Mouse (Mus musculus) forebrain, embryonic 15.5 days (tissue): ENCODE data around the gene 2810004N23Rik. TPM values are rescaled to one million over a fixed set of nuclear protein-coding genes. Genes with fewer than 3 reads are reported as not detected.
A peak's percentile ranks its signal among the peaks of the same experiment; 100 is the strongest.

Experiments
- ATAC-seq: fragments of 200-750 bp; cut with Nextera tagmentation; replicated peaks from 2 replicates; pipeline ENCODE4 v1.8.0; 2017; ENCODE audit warnings: mild to moderate bottlenecking, moderate TSS enrichment, moderate library complexity
- H3K27ac ChIP-seq: fragments of 300-500 bp; sonication (generic); replicated peaks from 2 replicates; pipeline ENCODE4 v1.5.1; 2015; ENCODE audit warnings: mild to moderate bottlenecking, inconsistent platforms
- H3K27me3 ChIP-seq: fragments of 300-500 bp; sonication (generic); 2 replicates; pipeline ENCODE4 v1.6.1; 2015; ENCODE audit warnings: inconsistent platforms
- H3K36me3 ChIP-seq: fragments of 300-500 bp; sonication (generic); 2 replicates; pipeline ENCODE4 v1.6.1; 2015; ENCODE audit warnings: mild to moderate bottlenecking, inconsistent platforms
- H3K4me1 ChIP-seq: fragments of 300-500 bp; sonication (generic); 2 replicates; pipeline ENCODE4 v1.6.1; 2015; ENCODE audit warnings: inconsistent platforms
- H3K4me2 ChIP-seq: fragments of 300-500 bp; sonication (generic); replicated peaks from 2 replicates; pipeline ENCODE4 v1.6.1; 2015; ENCODE audit warnings: mild to moderate bottlenecking, inconsistent platforms
- H3K4me3 ChIP-seq: fragments of 300-500 bp; sonication (generic); 2 replicates; pipeline ENCODE4 v1.5.1; 2015; ENCODE audit warnings: mild to moderate bottlenecking, inconsistent platforms
- H3K9ac ChIP-seq: fragments of 300-500 bp; sonication (generic); replicated peaks from 2 replicates; pipeline ENCODE4 v1.6.1; 2015; ENCODE audit warnings: mild to moderate bottlenecking, inconsistent platforms
- H3K9me3 ChIP-seq: fragments of 300-500 bp; sonication (generic); 2 replicates; pipeline ENCODE4 v1.6.1; 2016; ENCODE audit warnings: inconsistent platforms
- WGBS: fragments of 180-500 bp; shearing (Covaris S2); methylation state at CpG from one replicate; pipeline ENCODE4 v1.1.7; 2015; ENCODE audit warnings: mixed read lengths; 5-methylcytosine and 5-hydroxymethylcytosine counted together
- polyA plus RNA-seq: library from polyadenylated mRNA; unstranded; fragments of >200 nt; fragmentation: Nextera tagmentation; extraction: Ambion mirVana; gene quantifications from 2 replicates; pipeline ENCODE4 v1.2.1, GENCODE M21; 2015

Gene 2810004N23Rik
- polyA plus RNA-seq, 1 experiment from 2014 or later: 34.0 TPM

DNA sequence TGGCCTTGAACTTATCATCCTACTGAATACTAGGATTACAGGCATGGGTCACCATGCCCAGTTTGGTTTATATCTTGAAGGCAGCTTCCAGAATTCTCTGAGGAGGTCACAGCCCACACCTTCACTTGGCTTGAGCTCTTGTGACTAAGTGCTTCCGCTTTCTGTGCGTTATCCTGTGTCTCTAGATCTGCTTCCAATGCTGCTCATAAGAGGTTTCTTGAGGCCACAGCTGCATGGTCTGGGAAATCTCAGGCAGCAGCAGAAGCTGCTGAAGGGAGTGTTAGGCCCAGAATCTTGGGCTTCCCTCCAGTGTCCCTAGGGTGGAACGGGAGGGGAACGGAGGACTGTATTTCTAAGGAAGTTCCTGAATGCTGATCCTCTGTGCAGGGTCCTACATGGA is 49.6 kb downstream of the 2810004N23Rik start:
- ATAC-seq: no peak
- H3K4me2 ChIP-seq: no peak overlapping the region
- WGBS: 94% methylated on average over 4 of the region's 4 CpGs

DNA sequence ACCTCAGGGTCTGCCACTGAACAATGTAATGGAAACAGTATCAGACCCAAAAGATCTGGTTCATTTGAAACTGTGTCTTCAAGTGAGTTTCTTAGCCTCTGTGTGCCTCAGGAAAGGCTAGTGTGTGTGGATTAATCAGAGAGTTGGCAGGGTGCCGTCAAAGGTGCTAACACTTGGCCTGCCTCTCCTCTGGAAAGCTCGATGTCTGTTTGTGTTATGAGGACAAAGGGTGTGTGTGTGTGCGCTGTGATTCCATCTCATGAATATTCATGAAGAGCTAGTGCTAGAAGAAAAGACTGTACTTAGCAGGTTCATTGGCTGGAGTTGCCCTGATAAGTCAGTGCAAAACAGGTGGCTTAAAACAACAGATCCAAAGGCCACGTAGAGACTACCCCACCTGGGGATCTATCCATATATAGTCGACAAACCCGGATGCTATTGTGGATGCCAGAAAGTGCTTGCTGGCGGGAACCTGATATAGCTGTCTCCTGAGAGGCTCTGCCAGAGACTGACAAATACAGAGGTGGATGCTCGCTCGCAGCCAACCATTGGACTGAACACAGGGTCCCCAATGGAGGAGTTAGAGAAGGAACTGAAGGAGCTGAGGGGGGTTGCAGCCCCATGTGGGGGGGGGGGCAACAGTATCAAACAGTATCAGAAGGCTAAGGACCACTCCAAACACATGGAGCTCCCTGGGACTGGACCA is 52.1 kb downstream of the 2810004N23Rik start:
- H3K27ac ChIP-seq: no peak overlapping the region

More for the DNA sequence above, 49.6 kb downstream of the 2810004N23Rik start:
- Histone ChIP-seq H3K4me3 (no peak overlapping the region), H3K9ac (no peak overlapping the region), H3K4me1 (peaks cover 15% of the 10 kb centered on the region), H3K27ac (no peak overlapping the region), H3K9me3 (no peaks in the 10 kb centered on the region), H3K27me3 (no peaks in the 10 kb centered on the region), H3K36me3 (peaks cover 21% of the 10 kb centered on the region)

DNA sequence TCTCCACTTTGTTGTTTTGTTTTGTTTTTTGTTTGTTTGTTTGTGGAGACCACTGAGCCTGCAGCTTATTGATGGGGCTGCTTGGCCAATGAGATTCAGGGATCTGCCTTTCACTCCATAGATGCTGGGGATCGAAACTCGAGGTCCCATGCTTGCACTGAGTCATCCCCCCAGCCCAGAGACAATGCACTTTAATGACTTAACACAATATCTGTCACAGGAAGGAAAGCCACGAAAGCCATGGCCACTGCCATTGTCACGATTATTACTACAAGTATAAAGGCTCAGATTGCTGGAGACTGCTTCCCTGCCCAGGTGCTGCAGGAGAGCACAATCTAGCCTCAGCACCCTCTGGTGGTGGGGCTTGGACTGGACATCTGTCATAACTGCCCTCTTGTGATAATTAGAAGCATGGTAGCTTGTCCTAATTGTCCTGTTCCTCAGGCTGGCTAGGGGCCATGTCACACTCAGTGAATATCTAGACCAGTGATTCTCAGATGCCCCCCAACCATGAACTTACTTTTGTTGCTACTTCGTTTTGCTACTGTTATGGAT is 52.8 kb downstream of the 2810004N23Rik start:
- ATAC-seq: 0 out of 2 replicates have a peak, but pooled peaks have one; percentile 35
- no peaks in the 10 kb centered on the region for H3K9me3 ChIP-seq
- no peak overlapping the region for H3K4me2 ChIP-seq

More for the DNA sequence above, 52.1 kb downstream of the 2810004N23Rik start:
- WGBS: 20% methylated on average over 9 of the region's 9 CpGs
- no peaks in the 10 kb centered on the region for H3K9me3 ChIP-seq
- ATAC-seq: peak; percentile 79; the same call in 1 of the 2 replicates
- H3K4me3 ChIP-seq: no peak overlapping the region
- H3K4me1 ChIP-seq: peaks cover 15% of the 10 kb centered on the region
- no peak overlapping the region for H3K4me2 ChIP-seq
- H3K27me3 ChIP-seq: no peaks in the 10 kb centered on the region
- H3K36me3 ChIP-seq: peaks cover 5% of the 10 kb centered on the region
- no peak overlapping the region for H3K9ac ChIP-seq

DNA sequence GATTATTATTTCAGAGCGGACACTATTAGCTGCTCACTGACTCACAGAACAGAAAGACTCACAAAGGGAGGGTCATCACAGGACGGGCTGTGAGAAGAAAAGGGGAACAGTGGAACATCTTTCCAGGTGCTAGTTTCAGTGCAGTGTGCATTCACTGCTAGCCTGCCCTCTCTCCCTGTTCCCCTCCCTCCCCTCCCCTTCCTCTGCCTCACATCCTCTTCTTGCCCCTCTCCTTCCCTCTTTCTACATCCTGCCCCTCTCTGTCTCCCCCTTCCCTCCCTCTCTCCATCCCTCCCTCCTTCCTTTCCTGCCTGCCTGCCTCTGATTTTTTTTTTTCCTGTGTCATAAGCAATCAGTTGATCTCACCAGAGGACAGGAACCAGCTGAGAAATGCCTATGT is 53.5 kb downstream of the 2810004N23Rik start:
- H3K4me2 ChIP-seq: no peak overlapping the region
- ATAC-seq: no peak
- WGBS: 57% methylated on average over 2 of the region's 2 CpGs
- H3K9me3 ChIP-seq: no peaks in the 10 kb centered on the region
- H3K36me3 ChIP-seq: peaks cover 7% of the 10 kb centered on the region; the same call in 1 of the 2 replicates
- no peak overlapping the region for H3K4me3 ChIP-seq
- no peak overlapping the region for H3K9ac ChIP-seq
- no peak overlapping the region for H3K27ac ChIP-seq
- no peaks in the 10 kb centered on the region for H3K27me3 ChIP-seq
- peaks cover 15% of the 10 kb centered on the region for H3K4me1 ChIP-seq

More for the DNA sequence above, 52.8 kb downstream of the 2810004N23Rik start:
- Histone ChIP-seq H3K27ac (no peak overlapping the region), H3K27me3 (no peaks in the 10 kb centered on the region), H3K36me3 (peaks cover 5% of the 10 kb centered on the region; the same call in 1 of the 2 replicates), H3K4me1 (peaks cover 15% of the 10 kb centered on the region), H3K9ac (no peak overlapping the region), H3K4me3 (no peak overlapping the region)
- WGBS: 62% methylated on average over 5 of the region's 5 CpGs

DNA sequence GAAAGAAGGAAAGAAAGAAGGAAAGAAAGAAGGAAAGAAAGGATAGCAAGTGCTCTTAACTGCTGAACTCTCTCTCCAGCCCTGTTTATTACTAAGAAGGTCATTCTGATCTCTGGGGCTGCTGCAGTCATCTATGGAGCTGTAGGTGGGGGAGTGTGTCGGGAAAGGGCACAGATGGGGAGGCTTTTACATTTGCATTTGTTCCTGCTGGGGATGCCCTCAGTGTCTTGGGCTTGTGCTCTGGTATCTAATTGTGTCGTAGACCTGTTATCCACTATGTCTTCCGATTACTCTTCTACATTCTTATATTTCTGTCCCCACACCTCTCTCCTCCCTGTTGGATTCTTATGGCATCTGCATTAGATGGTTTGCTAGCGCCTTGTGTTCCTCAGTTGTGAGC is 56.9 kb downstream of the 2810004N23Rik start:
- no peaks in the 10 kb centered on the region for H3K27me3 ChIP-seq
- H3K27ac ChIP-seq: no peak overlapping the region
- H3K4me2 ChIP-seq: no peak overlapping the region
- H3K9me3 ChIP-seq: no peaks in the 10 kb centered on the region
- peaks cover 11% of the 10 kb centered on the region for H3K4me1 ChIP-seq
- H3K36me3 ChIP-seq: peaks cover 7% of the 10 kb centered on the region; the same call in 1 of the 2 replicates
- no peak overlapping the region for H3K9ac ChIP-seq
- WGBS: 86% methylated on average over 4 of the region's 4 CpGs
- H3K4me3 ChIP-seq: no peak overlapping the region
- ATAC-seq: no peak

DNA sequence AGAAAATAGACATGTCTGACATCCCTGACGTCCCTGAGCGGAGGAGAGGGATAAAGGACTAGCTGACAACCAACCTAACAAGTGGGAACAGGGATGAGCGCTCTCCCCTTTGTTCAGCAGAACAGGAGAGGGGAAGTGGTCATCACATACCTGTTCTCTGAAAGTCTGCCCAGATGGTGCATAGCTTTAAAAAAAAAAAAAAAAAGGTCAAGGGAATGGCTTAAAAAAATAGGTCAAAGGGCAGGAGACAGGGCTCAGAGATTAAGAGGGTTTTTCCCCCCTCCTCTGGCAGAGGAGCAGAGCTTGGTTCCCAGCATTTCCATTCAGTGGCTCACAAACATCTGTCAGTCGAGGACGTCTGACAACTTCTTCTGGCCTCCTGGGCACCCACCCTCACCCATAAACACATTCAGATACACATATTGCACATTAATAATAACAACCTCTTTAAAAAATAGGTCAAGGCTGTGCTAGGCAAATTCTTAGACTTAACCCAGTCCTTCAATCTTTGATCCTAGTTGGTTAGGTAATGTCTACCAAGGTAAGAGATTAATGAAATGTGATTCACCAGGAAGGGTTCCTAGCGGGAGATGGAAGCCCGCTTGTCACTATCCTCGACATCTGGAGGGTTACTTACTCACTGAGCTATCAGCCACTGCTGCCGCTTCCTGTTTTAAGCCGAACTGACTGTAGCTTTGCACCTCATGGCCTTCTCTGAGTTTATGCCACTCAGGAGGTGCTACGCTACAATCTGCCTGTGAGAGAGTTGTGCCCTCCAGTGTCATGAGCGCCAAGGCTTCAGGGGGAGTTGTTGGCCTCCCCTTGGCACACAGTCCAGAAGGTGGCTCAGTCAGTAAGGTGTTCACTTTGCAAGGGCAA is 58.9 kb downstream of the 2810004N23Rik start:
- no peaks in the 10 kb centered on the region for H3K9me3 ChIP-seq
- no peaks in the 10 kb centered on the region; the same call in 1 of the 2 replicates for H3K4me1 ChIP-seq
- peaks cover 7% of the 10 kb centered on the region; the same call in 1 of the 2 replicates for H3K36me3 ChIP-seq
- no peak overlapping the region for H3K4me2 ChIP-seq
- no peak for ATAC-seq
- H3K27ac ChIP-seq: no peak overlapping the region
- no peak overlapping the region for H3K4me3 ChIP-seq
- no peaks in the 10 kb centered on the region for H3K27me3 ChIP-seq
- WGBS: 68% methylated on average over 12 of the region's 12 CpGs
- no peak overlapping the region for H3K9ac ChIP-seq

DNA sequence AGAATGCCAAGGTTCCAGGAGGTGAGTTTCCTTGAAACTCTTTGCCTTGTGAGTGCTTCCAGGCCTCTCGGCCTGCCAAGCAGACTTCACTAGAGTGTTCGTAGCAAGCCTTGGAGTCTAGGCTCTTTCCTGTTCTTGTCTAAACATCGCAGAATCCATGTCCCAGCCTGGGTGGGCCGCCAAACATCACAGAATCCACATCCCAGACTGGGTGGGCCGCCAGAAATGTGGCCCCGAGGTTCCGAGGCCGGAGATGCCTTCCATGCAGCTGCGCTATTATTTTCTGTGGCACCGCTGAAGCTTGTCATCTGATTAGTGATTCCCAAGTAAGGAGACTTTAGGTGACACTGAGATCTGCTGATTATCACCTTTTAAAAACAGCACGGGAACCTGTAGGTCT is 62.4 kb downstream of the 2810004N23Rik start:
- H3K9me3 ChIP-seq: no peaks in the 10 kb centered on the region

DNA sequence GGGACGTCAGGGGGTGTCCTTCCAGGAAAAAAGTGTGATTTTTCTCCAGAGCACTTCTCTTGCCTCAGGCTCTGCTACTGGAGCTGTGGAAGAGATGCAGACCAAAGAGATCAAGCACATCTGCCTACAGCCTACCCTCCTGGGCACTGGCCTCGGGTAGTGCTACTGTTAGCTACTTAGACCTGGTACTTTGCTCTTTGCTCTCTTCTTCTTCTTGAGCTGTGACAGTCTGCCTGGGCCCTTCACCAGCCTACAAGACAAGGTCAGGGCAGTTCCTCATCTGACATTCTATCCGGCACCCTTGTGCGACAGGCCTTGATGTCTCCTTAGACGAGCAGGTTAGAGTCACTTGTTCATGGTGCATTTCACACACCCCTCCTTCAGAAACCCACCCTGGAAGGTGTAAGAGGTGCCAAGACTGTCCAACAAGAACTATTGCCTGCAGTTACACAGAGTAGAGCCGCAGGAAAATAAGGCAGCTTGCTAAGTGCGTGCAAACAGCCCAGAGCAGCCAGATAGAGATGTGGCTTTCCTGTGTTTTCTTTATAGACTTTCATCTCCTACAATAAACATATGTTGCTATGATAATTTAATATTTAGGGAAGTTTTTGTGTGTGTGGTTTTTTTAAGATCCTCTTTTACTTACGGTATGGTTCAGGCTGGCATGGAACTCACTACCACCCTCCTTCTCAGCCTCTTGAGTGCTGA is 67.0 kb downstream of the 2810004N23Rik start:
- Histone ChIP-seq H3K4me2 (peak overlapping the region; percentile 65), H3K36me3 (peaks cover 3% of the 10 kb centered on the region; the same call in 1 of the 2 replicates), H3K4me3 (peak overlapping the region; percentile 73), H3K4me1 (peaks cover 53% of the 10 kb centered on the region), H3K27me3 (peaks cover 10% of the 10 kb centered on the region; the same call in 1 of the 2 replicates), H3K9me3 (no peaks in the 10 kb centered on the region), H3K27ac (no peak overlapping the region), H3K9ac (peak overlapping the region; percentile 67)
- no peak for ATAC-seq
- 72% methylated on average over 8 of the region's 8 CpGs for WGBS

More for the DNA sequence above, 62.4 kb downstream of the 2810004N23Rik start:
- Histone ChIP-seq H3K27me3 (0 out of 2 replicates have a peak, but pooled peaks cover 4% of the 10 kb centered on the region), H3K27ac (no peak overlapping the region), H3K4me3 (no peak overlapping the region), H3K36me3 (peaks cover 10% of the 10 kb centered on the region; the same call in 1 of the 2 replicates), H3K9ac (no peak overlapping the region), H3K4me1 (peaks cover 23% of the 10 kb centered on the region), H3K4me2 (no peak overlapping the region)
- ATAC-seq: no peak
- 43% methylated on average over 11 of the region's 11 CpGs for WGBS

DNA sequence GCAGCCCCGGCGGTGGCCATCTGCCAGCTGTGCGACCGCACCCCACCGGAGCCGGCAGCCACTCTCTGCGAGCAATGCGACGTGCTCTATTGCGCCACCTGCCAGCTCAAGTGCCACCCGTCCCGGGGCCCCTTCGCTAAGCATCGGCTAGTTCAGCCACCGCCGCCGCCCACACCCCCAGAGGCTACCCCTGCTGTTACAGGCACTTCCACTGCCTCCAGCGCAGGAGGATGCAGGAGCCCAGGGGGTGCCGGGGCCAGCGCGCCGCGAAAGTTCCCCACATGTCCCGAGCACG is 68.5 kb downstream of the 2810004N23Rik start:
- Histone ChIP-seq H3K27me3 (peaks cover 16% of the 10 kb centered on the region), H3K9ac (peak overlapping the region; percentile 67), H3K9me3 (no peaks in the 10 kb centered on the region), H3K4me3 (peak overlapping the region; percentile 73), H3K4me1 (peaks cover 54% of the 10 kb centered on the region), H3K4me2 (peak overlapping the region; percentile 65), H3K36me3 (peaks cover 3% of the 10 kb centered on the region; the same call in 1 of the 2 replicates), H3K27ac (peak overlapping the region; percentile 97)
- ATAC-seq: peak; percentile 17
- WGBS: under 1% methylated on average over 25 of the region's 25 CpGs

DNA sequence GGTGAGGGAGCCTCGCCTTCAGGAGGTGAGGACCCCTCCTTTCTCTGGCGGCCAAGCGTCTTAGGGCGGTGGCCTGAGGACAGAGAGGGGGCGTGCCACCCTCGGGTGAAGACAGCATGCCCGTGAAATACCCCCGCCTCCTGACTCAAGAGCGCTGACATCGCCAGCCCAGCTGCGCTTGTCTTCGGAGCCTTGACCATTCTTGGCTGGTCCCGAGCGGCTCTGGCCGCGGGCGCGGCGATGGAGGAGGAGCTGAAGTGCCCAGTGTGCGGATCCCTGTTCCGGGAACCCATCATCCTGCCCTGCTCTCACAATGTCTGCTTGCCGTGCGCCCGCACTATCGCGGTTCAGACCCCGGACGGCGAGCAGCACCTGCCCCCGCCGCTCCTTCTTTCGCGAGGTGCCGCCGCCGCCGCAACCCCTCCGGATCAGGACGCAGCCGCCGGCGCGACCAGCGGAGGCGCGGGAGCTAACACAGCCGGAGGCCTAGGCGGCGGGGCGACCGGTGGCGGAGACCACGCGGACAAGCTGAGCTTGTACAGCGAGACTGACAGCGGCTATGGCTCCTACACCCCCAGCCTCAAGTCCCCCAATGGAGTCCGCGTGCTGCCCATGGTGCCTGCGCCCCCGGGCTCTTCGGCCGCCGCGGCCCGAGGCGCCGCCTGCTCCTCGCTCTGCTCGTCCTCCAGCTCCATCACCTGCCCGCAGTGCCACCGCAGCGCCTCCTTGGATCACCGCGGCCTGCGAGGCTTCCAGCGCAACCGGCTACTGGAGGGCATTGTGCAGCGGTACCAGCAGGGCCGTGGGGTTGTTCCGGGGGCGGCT is 69.0 kb downstream of the 2810004N23Rik start:
- peak overlapping the region; percentile 97 for H3K27ac ChIP-seq
- ATAC-seq: peak; percentile 6
- peak overlapping the region; percentile 65 for H3K4me2 ChIP-seq
- no peaks in the 10 kb centered on the region for H3K9me3 ChIP-seq
- peak overlapping the region; percentile 67 for H3K9ac ChIP-seq
- peaks cover 1% of the 10 kb centered on the region; the same call in 1 of the 2 replicates for H3K36me3 ChIP-seq
- under 1% methylated on average over 81 of the region's 81 CpGs for WGBS
- H3K4me1 ChIP-seq: peaks cover 54% of the 10 kb centered on the region
- peaks cover 19% of the 10 kb centered on the region for H3K27me3 ChIP-seq
- peak overlapping the region; percentile 73 for H3K4me3 ChIP-seq
